Mouse (Mus musculus): ENCODE data around the gene Ube2j1.

GRCm38 (mm10) chr4:33070326-33070725, 39.1 kb downstream of the Ube2j1 start:
- no peak for TF ChIP-seq EP300 (IDR thresholded peaks at IDR 0.05; ENCODE audit: low read depth)
- TF ChIP-seq CTCF (IDR thresholded peaks at IDR 0.05; ENCODE audit: low read depth) = no peak
